Mouse (Mus musculus) testis, adult 2 months (tissue): ENCODE measurements around the gene Ssbp1. TPM values are rescaled to one million over a fixed set of nuclear protein-coding genes. Genes with fewer than 3 reads are reported as not detected.

Experiments used
- H3K27ac ChIP-seq: fragments of 200-500 bp; 2 replicates; pipeline ENCODE4 v1.5.1; 2012; ENCODE audit warnings: low read depth, low read length; ENCODE audit not compliant: control insufficient read depth, insufficient read depth
- H3K27me3 ChIP-seq: fragments of 200-500 bp; 2 replicates; pipeline ENCODE4 v1.6.1; 2012; ENCODE audit warnings: mild to moderate bottlenecking, low read length, moderate library complexity; ENCODE audit not compliant: control insufficient read depth, insufficient read depth
- H3K36me3 ChIP-seq: fragments of 200-500 bp; 2 replicates; pipeline ENCODE4 v1.6.1; 2012; ENCODE audit warnings: mild to moderate bottlenecking, low read length; ENCODE audit not compliant: control insufficient read depth, insufficient read depth
- H3K4me1 ChIP-seq: fragments of 200-500 bp; 2 replicates; pipeline ENCODE4 v1.6.1; 2012; ENCODE audit warnings: low read length; ENCODE audit not compliant: control insufficient read depth, insufficient read depth
- H3K4me3 ChIP-seq: fragments of 200-500 bp; 2 replicates; pipeline ENCODE4 v1.5.1; 2012; ENCODE audit warnings: low read depth, mild to moderate bottlenecking, low read length, moderate library complexity, mixed read lengths; ENCODE audit not compliant: control insufficient read depth
- CTCF ChIP-seq: fragments of 200-500 bp; IDR thresholded peaks from 2 replicates; pipeline ENCODE4 v1.5.1; 2012; ENCODE audit warnings: low read depth, mild to moderate bottlenecking, inconsistent platforms, low read length, moderate library complexity; ENCODE audit not compliant: control insufficient read depth, insufficient read depth, insufficient replicate concordance
- POLR2A ChIP-seq: fragments of 200-500 bp; IDR thresholded peaks from 2 replicates; pipeline ENCODE4 v1.6.1; 2012; ENCODE audit warnings: low read depth, mild to moderate bottlenecking, inconsistent platforms, low read length, moderate library complexity; ENCODE audit not compliant: control insufficient read depth
- polyA plus RNA-seq: library from polyadenylated mRNA; depleted of rRNA; stranded (reverse); fragments of >200 nt; gene quantifications from 2 replicates; pipeline ENCODE4 v1.2.3, GENCODE M21; 2012; rRNA removed

Gene Ssbp1
- polyA plus RNA-seq, 1 experiment = 7.4 TPM

GRCm38 (mm10) chr6:40465710-40466109, 5.4 kb upstream of the Ssbp1 start:
- no peak overlapping the region for H3K4me3 ChIP-seq
- no peak overlapping the region for H3K27ac ChIP-seq
- no peaks in the 10 kb centered on the region for H3K27me3 ChIP-seq
- H3K4me1 ChIP-seq = no peaks in the 10 kb centered on the region
- H3K36me3 ChIP-seq = no peaks in the 10 kb centered on the region
- TF ChIP-seq CTCF (no peak), POLR2A (no peak)

- Histone ChIP-seq H3K27me3 (no peaks in the 10 kb centered on the region), H3K4me3 (peak overlapping the region; percentile 89), H3K27ac (peak overlapping the region; percentile 86; the same call in 1 of the 2 replicates), H3K4me1 (no peaks in the 10 kb centered on the region), H3K36me3 (no peaks in the 10 kb centered on the region)
- TF ChIP-seq CTCF (no peak), POLR2A (no peak)
Observed at GRCm38 (mm10) chr6:40471720-40472010, 513 bp downstream of the Ssbp1 start.

- Histone ChIP-seq H3K27ac (no peak overlapping the region), H3K27me3 (no peaks in the 10 kb centered on the region), H3K4me3 (no peak overlapping the region), H3K4me1 (no peaks in the 10 kb centered on the region), H3K36me3 (no peaks in the 10 kb centered on the region; the same call in 1 of the 2 replicates)
- TF ChIP-seq CTCF (no peak), POLR2A (no peak)
Observed at GRCm38 (mm10) chr6:40476132-40476531, 5.0 kb downstream of the Ssbp1 start.

- Histone ChIP-seq H3K4me1 (no peaks in the 10 kb centered on the region), H3K4me3 (no peak overlapping the region), H3K27me3 (no peaks in the 10 kb centered on the region), H3K36me3 (no peaks in the 10 kb centered on the region; the same call in 1 of the 2 replicates), H3K27ac (no peak overlapping the region)
- TF ChIP-seq CTCF = no peak
- no peak for TF ChIP-seq POLR2A
Observed at GRCm38 (mm10) chr6:40479705-40480104, 8.6 kb downstream of the Ssbp1 start.

GRCm38 (mm10) chr6:40482318-40482717, 11.2 kb downstream of the Ssbp1 start:
- H3K36me3 ChIP-seq = no peaks in the 10 kb centered on the region
- no peaks in the 10 kb centered on the region for H3K27me3 ChIP-seq
- TF ChIP-seq CTCF = no peak
- TF ChIP-seq POLR2A = no peak
- H3K4me1 ChIP-seq = no peaks in the 10 kb centered on the region
- H3K27ac ChIP-seq = no peak overlapping the region
- no peak overlapping the region for H3K4me3 ChIP-seq

GRCm38 (mm10) chr6:40490933-40491332, 19.8 kb downstream of the Ssbp1 start, which contains the start of gene Tas2r137:
Gene Tas2r137 (plus strand): TSS chr6:40491233.
- Histone ChIP-seq H3K4me3 (no peak within 1 kb of the TSS), H3K27me3 (no peaks in the 10 kb centered on the region), H3K27ac (no peak within 1 kb of the TSS), H3K36me3 (no peaks in the 10 kb centered on the region), H3K4me1 (no peaks in the 10 kb centered on the region)
- TF ChIP-seq CTCF (no peak), POLR2A (no peak)

GRCm38 (mm10) chr6:40493229-40493628, 22.1 kb downstream of the Ssbp1 start, which contains the start of gene Tas2r108:
Gene Tas2r108 (plus strand): TSS chr6:40493529.
- TF ChIP-seq CTCF (no peak), POLR2A (no peak)
- H3K4me3 ChIP-seq = no peak within 1 kb of the TSS
- no peaks in the 10 kb centered on the region for H3K4me1 ChIP-seq
- no peaks in the 10 kb centered on the region for H3K27me3 ChIP-seq
- H3K27ac ChIP-seq = no peak within 1 kb of the TSS
- H3K36me3 ChIP-seq = no peaks in the 10 kb centered on the region

- peak within 1 kb of the TSS; percentile 79 for H3K4me3 ChIP-seq
- H3K36me3 ChIP-seq = no peaks in the 10 kb centered on the region
- no peaks in the 10 kb centered on the region for H3K4me1 ChIP-seq
- H3K27ac ChIP-seq = no peak within 1 kb of the TSS
- H3K27me3 ChIP-seq = no peaks in the 10 kb centered on the region
- no peak for TF ChIP-seq POLR2A
Observed at GRCm38 (mm10) chr6:40519408-40519807, 48.3 kb downstream of the Ssbp1 start, which contains the start of gene Prss37. Gene Prss37 (minus strand): TSS chr6:40519508.

Other genes starting within 250 kb of the Ssbp1 start
- 9.3 and 10.3 TPM in 2 replicates for gene Agk, start 146.2 kb upstream of the Ssbp1 start, polyA plus RNA-seq
- gene E330009J07Rik, start 35.2 kb upstream of the Ssbp1 start, polyA plus RNA-seq = 1.4 and 3.2 TPM in 2 replicates
- gene Wee2, start 32.3 kb upstream of the Ssbp1 start, polyA plus RNA-seq = 0.16 TPM in 1 of 2 replicates, not detected in the other
- gene Tas2r137, start 19.9 kb downstream of the Ssbp1 start, polyA plus RNA-seq = 0.12 TPM in 1 of 2 replicates, not detected in the other
- 0.10 TPM in 1 of 2 replicates, not detected in the other for gene Tas2r108, start 22.2 kb downstream of the Ssbp1 start, polyA plus RNA-seq
- 233 and 273 TPM in 2 replicates for gene Prss37, start 48.2 kb downstream of the Ssbp1 start, polyA plus RNA-seq
- not detected in 2 replicates for gene Olfr461, start 83.7 kb downstream of the Ssbp1 start, polyA plus RNA-seq
- gene Olfr460, start 98.1 kb downstream of the Ssbp1 start, polyA plus RNA-seq = 0.19 TPM in 1 of 2 replicates, not detected in the other
- gene Clec5a, start 114.5 kb downstream of the Ssbp1 start, polyA plus RNA-seq = 0.24 TPM in 1 of 2 replicates, not detected in the other
- not detected in 2 replicates for gene Tas2r138, start 142.0 kb downstream of the Ssbp1 start, polyA plus RNA-seq
- 2.2 and 2.3 TPM in 2 replicates for gene Mgam, start 157.5 kb downstream of the Ssbp1 start, polyA plus RNA-seq